Mouse (Mus musculus): ENCODE measurements around the gene Nars2. TPM values are rescaled to one million over a fixed set of nuclear protein-coding genes. Genes with fewer than 3 reads are reported as not detected.

The Nars2 gene
- polyA plus RNA-seq, 1 experiment from 2014 or later: 25.7 TPM

DNA sequence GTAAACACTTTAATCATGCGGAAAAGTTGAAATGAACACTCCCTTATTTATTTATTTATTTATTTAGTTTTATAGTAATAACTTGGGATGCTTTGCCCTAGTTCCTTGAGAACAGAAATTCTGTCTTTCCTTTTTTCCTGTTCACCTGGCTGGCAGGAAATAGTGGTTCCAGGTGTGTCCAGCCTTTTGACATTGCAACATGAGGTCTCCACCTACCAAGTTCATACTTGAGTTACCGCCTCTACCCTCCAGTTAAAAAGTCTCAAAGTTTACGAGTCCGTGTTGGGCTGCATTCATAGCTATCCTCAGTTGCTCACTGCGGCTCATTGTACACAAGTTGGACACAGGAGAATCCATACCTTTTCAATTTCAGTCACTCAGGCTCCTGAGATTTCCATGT is 789 bp downstream of the Nars2 start:
- H3K36me3 ChIP-seq (ENCODE audit: control insufficient read depth, insufficient read depth, low read length): peaks cover 3% of the 10 kb centered on the region
- peak overlapping the region; percentile 78 for H3K4me2 ChIP-seq (ENCODE audit: low read length)
- ATAC-seq: no peak
- DNase-seq (ENCODE audit: low spot score): no peak
- peak overlapping the region; percentile 84 for H3K9ac ChIP-seq (ENCODE audit: low read length)
- H3K27ac ChIP-seq (ENCODE audit: low read depth, low read length): no peak overlapping the region
- no peaks in the 10 kb centered on the region for H3K9me3 ChIP-seq (replicated peaks; ENCODE audit: control insufficient read depth, low read length)
- H3K4me1 ChIP-seq (ENCODE audit: control insufficient read depth, insufficient read depth, low read length): peaks cover 3% of the 10 kb centered on the region; the same call in 1 of the 2 replicates
- peak overlapping the region; percentile 82 for H3K4me3 ChIP-seq (ENCODE audit: low read depth, low read length)
- WGBS: 37% methylated on average over 5 of the region's 5 CpGs
- no peaks in the 10 kb centered on the region for H3K27me3 ChIP-seq (replicated peaks; ENCODE audit: control insufficient read depth, insufficient read depth, low read length)

GRCm38 (mm10) chr7:96959168-96959567 is 7.9 kb downstream of the Nars2 start:
- DNase-seq (ENCODE audit: low spot score) (no peak), ATAC-seq (no peak)
- Histone ChIP-seq H3K4me2 (ENCODE audit: low read length) (no peak overlapping the region), H3K27ac (ENCODE audit: low read depth, low read length) (no peak overlapping the region), H3K4me3 (ENCODE audit: low read depth, low read length) (no peak overlapping the region), H3K9ac (ENCODE audit: low read length) (no peak overlapping the region), H3K4me1 (ENCODE audit: control insufficient read depth, insufficient read depth, low read length) (no peaks in the 10 kb centered on the region), H3K36me3 (ENCODE audit: control insufficient read depth, insufficient read depth, low read length) (peaks cover 6% of the 10 kb centered on the region), H3K27me3 (replicated peaks; ENCODE audit: control insufficient read depth, insufficient read depth, low read length) (no peaks in the 10 kb centered on the region), H3K9me3 (replicated peaks; ENCODE audit: control insufficient read depth, low read length) (no peaks in the 10 kb centered on the region)
- WGBS: 95% methylated on average over 5 of the region's 5 CpGs

GRCm38 (mm10) chr7:96967188-96967587 is 15.9 kb downstream of the Nars2 start:
- DNase-seq (ENCODE audit: low spot score) (no peak), ATAC-seq (no peak)
- Histone ChIP-seq H3K4me1 (ENCODE audit: control insufficient read depth, insufficient read depth, low read length) (no peaks in the 10 kb centered on the region), H3K9ac (ENCODE audit: low read length) (no peak overlapping the region), H3K4me2 (ENCODE audit: low read length) (no peak overlapping the region), H3K27me3 (replicated peaks; ENCODE audit: control insufficient read depth, insufficient read depth, low read length) (no peaks in the 10 kb centered on the region), H3K36me3 (ENCODE audit: control insufficient read depth, insufficient read depth, low read length) (no peaks in the 10 kb centered on the region), H3K9me3 (replicated peaks; ENCODE audit: control insufficient read depth, low read length) (no peaks in the 10 kb centered on the region), H3K4me3 (ENCODE audit: low read depth, low read length) (no peak overlapping the region), H3K27ac (ENCODE audit: low read depth, low read length) (no peak overlapping the region)
- 46% methylated on average over 3 of the region's 3 CpGs for WGBS

GRCm38 (mm10) chr7:96970359-96970758 is 19.1 kb downstream of the Nars2 start:
- H3K27me3 ChIP-seq (replicated peaks; ENCODE audit: control insufficient read depth, insufficient read depth, low read length): no peaks in the 10 kb centered on the region
- DNase-seq (ENCODE audit: low spot score) (peak; percentile 85), ATAC-seq (peak; percentile 68; the same call in 1 of the 2 replicates)
- no peak overlapping the region for H3K4me3 ChIP-seq (ENCODE audit: low read depth, low read length)
- no peak overlapping the region for H3K4me2 ChIP-seq (ENCODE audit: low read length)
- no peaks in the 10 kb centered on the region for H3K9me3 ChIP-seq (replicated peaks; ENCODE audit: control insufficient read depth, low read length)
- no peak overlapping the region for H3K9ac ChIP-seq (ENCODE audit: low read length)
- WGBS: 20% methylated on average over 1 of the region's 1 CpGs
- no peak overlapping the region for H3K27ac ChIP-seq (ENCODE audit: low read depth, low read length)
- H3K36me3 ChIP-seq (ENCODE audit: control insufficient read depth, insufficient read depth, low read length): no peaks in the 10 kb centered on the region
- no peaks in the 10 kb centered on the region for H3K4me1 ChIP-seq (ENCODE audit: control insufficient read depth, insufficient read depth, low read length)

DNA sequence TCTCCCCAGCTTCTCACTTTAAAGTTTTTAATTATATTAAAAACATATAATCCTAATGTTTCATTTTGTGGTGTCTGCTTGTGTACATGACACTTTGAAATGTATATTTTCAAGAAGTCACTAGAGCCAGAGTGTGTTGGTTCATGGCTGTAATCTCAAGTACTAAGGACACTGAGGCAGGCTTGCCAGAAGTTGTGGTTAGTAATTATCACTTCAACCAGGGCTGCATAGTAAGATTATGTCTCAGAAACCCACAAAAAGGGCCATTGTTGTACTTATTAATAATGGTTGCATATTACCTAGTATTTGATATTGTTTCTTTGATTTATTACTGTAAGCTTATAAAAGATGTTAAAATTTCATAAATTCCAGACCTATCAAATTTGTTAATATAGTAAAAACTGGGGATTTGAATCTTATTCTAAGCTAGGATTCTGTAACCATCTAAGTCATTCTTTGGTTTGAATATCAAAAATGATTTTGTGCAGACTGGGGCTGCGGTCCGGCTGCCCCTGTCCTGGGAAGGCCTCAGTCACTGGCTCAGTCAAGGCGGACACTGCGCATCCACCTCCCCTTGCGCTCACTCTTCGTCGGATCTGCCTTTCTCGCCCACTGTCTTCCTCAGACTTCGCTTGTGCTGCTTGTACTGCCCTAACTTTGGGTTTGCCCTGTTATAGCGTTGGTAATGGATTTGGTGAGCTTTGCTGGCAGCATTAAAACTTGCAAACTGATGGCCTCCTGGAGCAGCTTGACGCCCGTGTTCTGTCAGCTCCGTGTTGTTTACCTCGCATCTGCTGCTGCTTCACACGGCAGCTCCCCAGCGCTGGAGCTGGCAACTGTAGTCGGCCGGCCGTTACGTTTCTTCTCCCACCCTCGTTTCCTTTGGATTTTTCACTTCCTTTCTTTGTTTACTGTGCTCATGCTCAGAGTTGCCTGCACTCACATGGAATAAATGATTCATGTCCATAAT is 20.0 kb downstream of the Nars2 start:
- DNase-seq (ENCODE audit: low spot score) (no peak), ATAC-seq (peak; percentile 41; the same call in 1 of the 2 replicates)
- 68% methylated on average over 21 of the region's 21 CpGs for WGBS
- Histone ChIP-seq H3K4me3 (ENCODE audit: low read depth, low read length) (no peak overlapping the region), H3K27me3 (replicated peaks; ENCODE audit: control insufficient read depth, insufficient read depth, low read length) (no peaks in the 10 kb centered on the region), H3K4me1 (ENCODE audit: control insufficient read depth, insufficient read depth, low read length) (no peaks in the 10 kb centered on the region), H3K4me2 (ENCODE audit: low read length) (no peak overlapping the region), H3K36me3 (ENCODE audit: control insufficient read depth, insufficient read depth, low read length) (no peaks in the 10 kb centered on the region), H3K9ac (ENCODE audit: low read length) (no peak overlapping the region), H3K27ac (ENCODE audit: low read depth, low read length) (no peak overlapping the region), H3K9me3 (replicated peaks; ENCODE audit: control insufficient read depth, low read length) (no peaks in the 10 kb centered on the region)

DNA sequence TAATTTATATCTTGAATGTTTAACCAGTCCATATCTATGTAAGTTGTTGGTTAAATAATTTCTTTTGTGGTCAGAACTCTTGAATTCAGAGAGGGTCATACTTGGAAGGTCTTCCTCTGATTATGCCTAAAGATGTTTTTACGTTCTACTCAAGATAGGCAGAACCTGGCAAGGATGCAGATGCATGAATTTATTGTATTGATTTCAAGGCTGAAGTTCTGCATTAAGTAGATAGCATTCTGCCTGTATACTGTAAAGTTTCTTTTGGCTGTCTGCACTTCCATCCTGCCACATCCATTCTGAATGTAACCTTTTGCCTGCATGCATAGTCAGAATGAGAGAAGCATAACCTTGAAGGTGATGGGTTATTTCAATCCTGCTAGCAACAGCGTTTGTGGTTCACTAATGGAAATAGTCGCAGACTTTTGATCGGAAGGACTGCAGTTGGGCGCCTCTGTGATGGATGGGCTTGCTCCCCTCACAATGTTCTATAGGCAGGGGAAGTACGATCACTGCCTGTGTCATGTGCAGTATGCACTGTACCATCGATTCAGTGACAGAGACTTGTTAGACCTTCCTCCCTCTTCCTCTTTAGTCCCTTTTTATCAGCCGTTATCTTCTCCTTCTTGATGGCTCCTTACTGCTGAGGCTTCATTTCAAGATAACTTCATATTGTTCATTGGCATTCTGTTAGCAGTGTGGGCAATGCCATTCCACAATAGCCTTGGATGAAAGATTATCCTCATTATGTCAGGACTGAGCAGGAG is 21.0 kb downstream of the Nars2 start:
- H3K4me2 ChIP-seq (ENCODE audit: low read length): no peak overlapping the region
- H3K27me3 ChIP-seq (replicated peaks; ENCODE audit: control insufficient read depth, insufficient read depth, low read length): no peaks in the 10 kb centered on the region
- DNase-seq (ENCODE audit: low spot score) (no peak), ATAC-seq (no peak)
- H3K27ac ChIP-seq (ENCODE audit: low read depth, low read length): no peak overlapping the region
- no peaks in the 10 kb centered on the region for H3K9me3 ChIP-seq (replicated peaks; ENCODE audit: control insufficient read depth, low read length)
- no peaks in the 10 kb centered on the region for H3K4me1 ChIP-seq (ENCODE audit: control insufficient read depth, insufficient read depth, low read length)
- 81% methylated on average over 8 of the region's 8 CpGs for WGBS
- H3K36me3 ChIP-seq (ENCODE audit: control insufficient read depth, insufficient read depth, low read length): no peaks in the 10 kb centered on the region
- H3K4me3 ChIP-seq (ENCODE audit: low read depth, low read length): no peak overlapping the region
- H3K9ac ChIP-seq (ENCODE audit: low read length): no peak overlapping the region

GRCm38 (mm10) chr7:96975914-96976313 is 24.6 kb downstream of the Nars2 start:
- no peak overlapping the region for H3K9ac ChIP-seq (ENCODE audit: low read length)
- no peak overlapping the region for H3K27ac ChIP-seq (ENCODE audit: low read depth, low read length)
- H3K36me3 ChIP-seq (ENCODE audit: control insufficient read depth, insufficient read depth, low read length): no peaks in the 10 kb centered on the region
- no peak overlapping the region for H3K4me3 ChIP-seq (ENCODE audit: low read depth, low read length)
- no peak for DNase-seq (ENCODE audit: low spot score)
- ATAC-seq: no peak
- no peak overlapping the region for H3K4me2 ChIP-seq (ENCODE audit: low read length)
- H3K9me3 ChIP-seq (replicated peaks; ENCODE audit: control insufficient read depth, low read length): no peaks in the 10 kb centered on the region
- H3K4me1 ChIP-seq (ENCODE audit: control insufficient read depth, insufficient read depth, low read length): no peaks in the 10 kb centered on the region
- 92% methylated on average over 5 of the region's 5 CpGs for WGBS
- H3K27me3 ChIP-seq (replicated peaks; ENCODE audit: control insufficient read depth, insufficient read depth, low read length): no peaks in the 10 kb centered on the region

GRCm38 (mm10) chr7:96977209-96977608 is 25.9 kb downstream of the Nars2 start:
- DNase-seq (ENCODE audit: low spot score): no peak
- 94% methylated on average over 1 of the region's 1 CpGs for WGBS
- H3K27me3 ChIP-seq (replicated peaks; ENCODE audit: control insufficient read depth, insufficient read depth, low read length): no peaks in the 10 kb centered on the region
- no peaks in the 10 kb centered on the region for H3K36me3 ChIP-seq (ENCODE audit: control insufficient read depth, insufficient read depth, low read length)
- no peaks in the 10 kb centered on the region for H3K4me1 ChIP-seq (ENCODE audit: control insufficient read depth, insufficient read depth, low read length)
- H3K9me3 ChIP-seq (replicated peaks; ENCODE audit: control insufficient read depth, low read length): no peaks in the 10 kb centered on the region
- no peak overlapping the region for H3K9ac ChIP-seq (ENCODE audit: low read length)
- H3K4me2 ChIP-seq (ENCODE audit: low read length): no peak overlapping the region
- H3K4me3 ChIP-seq (ENCODE audit: low read depth, low read length): no peak overlapping the region
- no peak for ATAC-seq
- no peak overlapping the region for H3K27ac ChIP-seq (ENCODE audit: low read depth, low read length)
